Mouse (Mus musculus): ENCODE measurements around the gene Tas2r123.

The Tas2r123 gene

GRCm38 (mm10) chr6:132846842-132847241, at the start of gene Tas2r123:
Gene Tas2r123 (plus strand): TSS chr6:132847142.
- in situ Hi-C loops (cut with MboI, MseI), result no loop called here

- in situ Hi-C loops (cut with MboI, MseI), result loop anchor here (5.0 kb wide), 1 partner anchor 215 kb away; no protein-coding TSS in a partner anchor
These were observed 44.4 kb upstream of the Tas2r123 start, which contains the start of gene Tas2r117 for GRCm38 (mm10) chr6:132802518-132802917. Gene Tas2r117 (plus strand): TSS chr6:132802818.

GRCm38 (mm10) chr6:132855138-132855537, 8.2 kb downstream of the Tas2r123 start, which contains the start of gene Tas2r116:
Gene Tas2r116 (plus strand): TSS chr6:132855438.
- in situ Hi-C loops (cut with MboI, MseI), result no loop called here

GRCm38 (mm10) chr6:132867708-132868107, 20.8 kb downstream of the Tas2r123 start, which contains the start of gene Tas2r110:
Gene Tas2r110 (plus strand): TSS chr6:132868008.
- in situ Hi-C loops (cut with MboI, MseI), result no loop called here

- in situ Hi-C loops (cut with MboI, MseI), result no loop called here
These were observed 45.8 kb downstream of the Tas2r123 start, which contains the start of gene Tas2r113 for GRCm38 (mm10) chr6:132892711-132893110. Gene Tas2r113 (plus strand): TSS chr6:132893011.

Data from T-helper 2 cell (primary cell).